Mouse (Mus musculus) ES-Bruce4 (cell line): ENCODE data around the gene Ddx55.

Source experiments
- CTCF ChIP-seq: IDR thresholded peaks from one replicate; pipeline ENCODE4 v1.8.1; 2011; ENCODE audit warnings: low read depth, low read length
- EP300 ChIP-seq: IDR thresholded peaks from 2 replicates; pipeline ENCODE4 v1.6.1; 2011; ENCODE audit warnings: low read depth, low read length; ENCODE audit not compliant: insufficient read depth

- TF ChIP-seq CTCF (no peak), EP300 (no peak)
Measured at GRCm38 (mm10) chr5:124535016-124535415, 17.6 kb upstream of the Ddx55 start.
